Mouse (Mus musculus): ENCODE results near the gene Mex3a.

GRCm38 (mm10) chr3:88559596-88559995 lies 27.4 kb downstream of the Mex3a start:
- no peak for TF ChIP-seq CTCF (IDR thresholded peaks at IDR 0.05; ENCODE audit: borderline replicate concordance, insufficient read depth, low read depth, low read length)
- TF ChIP-seq POLR2A (IDR thresholded peaks at IDR 0.05; ENCODE audit: borderline replicate concordance, insufficient read depth, low read length) = no peak

Data from cerebellum, adult 2 months (tissue).